Mouse (Mus musculus) liver, embryonic 12.5 days (tissue): ENCODE results near the gene Plbd2. TPM values are rescaled to one million over a fixed set of nuclear protein-coding genes. Genes with fewer than 3 reads are reported as not detected.

Source experiments
- ATAC-seq: fragments of 200-750 bp; cut with Nextera tagmentation; 2 replicates; pipeline ENCODE4 v1.8.0; 2017; ENCODE audit warnings: moderate number of reproducible peaks, mild to moderate bottlenecking, moderate library complexity
- H3K27ac ChIP-seq: fragments of 300-500 bp; sonication (generic); 2 replicates; pipeline ENCODE4 v1.5.1; 2016; ENCODE audit warnings: mild to moderate bottlenecking
- H3K27me3 ChIP-seq: fragments of 300-500 bp; sonication (generic); replicated peaks from 2 replicates; pipeline ENCODE4 v1.6.1; 2016; ENCODE audit warnings: mild to moderate bottlenecking, moderate library complexity
- H3K36me3 ChIP-seq: fragments of 300-500 bp; sonication (generic); 2 replicates; pipeline ENCODE4 v1.6.1; 2016; ENCODE audit warnings: mild to moderate bottlenecking, moderate library complexity
- H3K4me1 ChIP-seq: fragments of 300-500 bp; sonication (generic); 2 replicates; pipeline ENCODE4 v1.6.1; 2016
- H3K4me2 ChIP-seq: fragments of 300-500 bp; sonication (generic); 2 replicates; pipeline ENCODE4 v1.6.1; 2016; ENCODE audit warnings: mild to moderate bottlenecking, moderate library complexity
- H3K4me3 ChIP-seq: fragments of 300-500 bp; sonication (generic); 2 replicates; pipeline ENCODE4 v1.5.1; 2016; ENCODE audit warnings: mild to moderate bottlenecking, moderate library complexity
- H3K9ac ChIP-seq: fragments of 300-500 bp; sonication (generic); 2 replicates; pipeline ENCODE4 v1.6.1; 2016; ENCODE audit warnings: mild to moderate bottlenecking, moderate library complexity
- H3K9me3 ChIP-seq: fragments of 300-500 bp; sonication (generic); replicated peaks from 2 replicates; pipeline ENCODE4 v1.6.1; 2016; ENCODE audit warnings: mild to moderate bottlenecking, moderate library complexity
- WGBS: fragments of 180-500 bp; shearing (Covaris S2); methylation state at CpG from one replicate; pipeline ENCODE4 v1.1.7; 2016; ENCODE audit not compliant: insufficient replicate concordance; 5-methylcytosine and 5-hydroxymethylcytosine counted together
- polyA plus RNA-seq: library from polyadenylated mRNA; unstranded; fragments of >200 nt; fragmentation: Nextera tagmentation; extraction: Ambion mirVana; gene quantifications from 2 replicates; pipeline ENCODE4 v1.2.1, GENCODE M21; 2016

Gene Plbd2
- polyA plus RNA-seq, 1 experiment from 2014 or later: 27.4 TPM

DNA sequence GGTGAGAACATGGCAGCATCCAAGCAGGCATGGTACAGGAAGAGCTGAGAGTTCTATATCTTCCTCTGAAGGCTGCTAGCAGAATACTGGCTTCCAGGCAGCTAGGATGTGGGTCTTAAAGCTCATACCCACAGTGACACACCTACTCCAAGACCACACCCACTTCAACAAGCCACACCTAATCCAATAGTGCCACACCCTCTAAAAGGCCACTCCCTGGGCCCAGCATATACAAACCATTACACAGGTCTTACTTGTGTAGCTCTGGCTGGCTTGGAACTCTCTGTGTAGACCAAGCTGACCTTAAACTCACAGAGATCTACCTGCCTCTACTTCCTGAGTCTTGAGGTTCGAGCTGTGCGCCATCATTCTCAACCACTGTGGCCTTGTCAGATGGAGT is 21.3 kb upstream of the Plbd2 start:
- H3K4me2 ChIP-seq: no peak overlapping the region
- H3K36me3 ChIP-seq: peaks cover 35% of the 10 kb centered on the region
- no peak overlapping the region for H3K9ac ChIP-seq
- WGBS: 90% methylated on average over 2 of the region's 2 CpGs
- peaks cover 34% of the 10 kb centered on the region for H3K4me1 ChIP-seq
- 0 out of 2 replicates have a peak overlapping the region, but pooled peaks have one; percentile 1 for H3K27ac ChIP-seq
- H3K27me3 ChIP-seq: no peaks in the 10 kb centered on the region
- peak; percentile 77 for ATAC-seq
- no peak overlapping the region for H3K4me3 ChIP-seq
- H3K9me3 ChIP-seq: no peaks in the 10 kb centered on the region

DNA sequence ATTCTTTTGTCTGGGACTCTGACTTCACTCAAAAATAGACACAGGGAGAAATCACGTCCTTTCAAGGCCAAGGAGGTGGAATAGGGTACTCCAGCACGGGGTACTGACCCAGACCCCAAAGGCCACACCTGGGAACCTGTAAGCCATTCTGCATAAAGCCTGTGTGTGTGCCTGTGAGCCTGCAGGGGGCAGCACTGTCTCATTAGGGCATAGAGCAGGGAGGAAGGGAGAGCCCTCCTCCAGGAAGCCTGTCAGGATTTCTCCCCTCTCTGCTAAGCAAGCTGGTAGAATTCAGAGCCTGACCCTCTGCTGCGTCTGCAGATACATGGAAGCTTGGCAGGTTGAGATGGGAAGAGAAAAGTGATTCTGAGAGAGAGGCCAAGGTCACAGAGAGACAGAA is 19.2 kb upstream of the Plbd2 start:
- ATAC-seq: no peak
- Histone ChIP-seq H3K4me3 (no peak overlapping the region), H3K27ac (no peak overlapping the region), H3K36me3 (peaks cover 32% of the 10 kb centered on the region), H3K4me1 (peaks cover 34% of the 10 kb centered on the region), H3K9me3 (no peaks in the 10 kb centered on the region), H3K27me3 (no peaks in the 10 kb centered on the region), H3K4me2 (no peak overlapping the region), H3K9ac (no peak overlapping the region)
- 64% methylated on average over 3 of the region's 3 CpGs for WGBS

DNA sequence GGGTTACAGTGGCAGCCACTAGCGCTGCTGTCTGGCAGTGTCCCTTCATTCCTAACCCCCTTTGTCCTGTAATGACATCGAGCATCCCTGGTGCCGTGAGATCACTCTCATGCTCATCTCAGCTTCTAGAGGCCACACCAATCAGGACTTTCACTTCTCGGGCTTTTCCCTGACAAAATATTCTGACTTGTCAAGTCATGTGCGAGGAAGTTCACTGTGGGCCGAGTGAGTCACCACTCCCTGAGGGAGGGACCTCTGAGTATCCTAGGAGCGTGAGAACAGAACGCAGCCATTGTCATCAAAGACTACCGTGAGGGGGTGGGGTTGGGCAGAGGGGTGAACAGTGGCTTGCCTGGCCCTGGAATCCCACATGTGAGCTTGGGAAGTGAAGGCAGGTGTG is 14.1 kb upstream of the Plbd2 start:
- 61% methylated on average over 9 of the region's 9 CpGs for WGBS
- H3K4me3 ChIP-seq: no peak overlapping the region
- no peak overlapping the region for H3K27ac ChIP-seq
- H3K27me3 ChIP-seq: no peaks in the 10 kb centered on the region
- H3K4me2 ChIP-seq: no peak overlapping the region
- H3K9me3 ChIP-seq: no peaks in the 10 kb centered on the region
- peaks cover 15% of the 10 kb centered on the region for H3K36me3 ChIP-seq
- H3K9ac ChIP-seq: no peak overlapping the region
- H3K4me1 ChIP-seq: peaks cover 43% of the 10 kb centered on the region
- ATAC-seq: no peak

DNA sequence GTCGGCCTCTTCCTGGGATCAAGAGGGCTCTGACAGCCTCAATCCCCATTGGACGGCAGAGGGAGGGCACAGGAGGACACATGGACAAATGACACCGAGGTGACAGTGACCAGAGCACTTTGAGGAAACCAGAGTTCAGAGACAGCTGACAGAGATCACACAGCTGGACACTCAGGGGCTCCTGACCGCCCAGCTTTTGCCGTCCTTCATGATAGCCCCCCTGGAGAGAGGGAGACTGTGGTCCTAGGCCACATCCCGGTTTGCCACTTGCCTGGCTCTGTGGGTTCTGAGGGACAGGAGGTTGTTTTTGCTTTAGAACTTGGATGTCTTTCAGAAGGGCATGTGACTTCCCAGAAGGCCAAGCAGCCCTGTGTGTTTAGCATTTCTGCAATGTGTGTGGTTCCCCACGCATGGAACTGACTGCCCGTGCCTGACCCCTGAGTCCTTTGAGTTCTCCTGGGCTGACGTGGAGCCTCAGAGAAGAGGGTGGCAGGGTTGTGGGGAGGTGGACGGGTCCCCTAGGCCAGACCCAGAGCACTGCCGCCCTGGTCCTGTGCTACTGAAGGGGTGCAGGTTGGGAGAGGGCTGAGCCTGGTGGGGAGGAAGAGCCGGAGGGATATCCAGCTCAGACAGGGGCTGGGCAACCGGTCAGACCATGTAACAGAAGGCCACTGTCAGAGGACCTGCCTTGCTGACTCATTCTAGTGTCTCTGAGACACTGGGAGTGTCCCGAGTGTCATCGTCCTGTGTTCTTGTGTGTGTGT is 13.0 kb upstream of the Plbd2 start:
- ATAC-seq: peak; percentile 21; the same call in 1 of the 2 replicates

DNA sequence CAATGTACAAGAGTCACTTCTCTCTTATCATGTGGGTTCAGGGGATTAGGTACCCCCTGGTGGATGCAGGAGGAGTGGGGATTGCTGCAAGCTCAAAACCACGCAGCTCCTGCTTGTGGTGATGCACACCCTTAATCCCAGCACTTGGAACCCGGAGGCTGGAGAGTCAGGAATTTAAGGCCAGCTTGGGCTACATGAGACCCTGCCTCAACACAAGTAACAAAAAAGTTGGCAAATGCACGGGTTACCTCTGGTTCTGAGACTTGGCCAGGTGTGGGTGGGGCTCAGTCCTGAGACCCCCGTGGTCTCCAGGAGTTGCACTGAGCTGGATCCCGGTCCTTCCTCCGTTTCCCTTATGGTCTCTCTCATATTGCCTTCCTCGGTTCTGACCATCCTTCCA is 12.0 kb upstream of the Plbd2 start:
- no peak for ATAC-seq
- no peaks in the 10 kb centered on the region for H3K9me3 ChIP-seq
- H3K4me3 ChIP-seq: no peak overlapping the region
- no peak overlapping the region for H3K4me2 ChIP-seq
- H3K27ac ChIP-seq: no peak overlapping the region
- no peaks in the 10 kb centered on the region; the same call in 1 of the 2 replicates for H3K27me3 ChIP-seq
- peaks cover 6% of the 10 kb centered on the region for H3K36me3 ChIP-seq
- peaks cover 61% of the 10 kb centered on the region for H3K4me1 ChIP-seq
- 78% methylated on average over 7 of the region's 7 CpGs for WGBS
- no peak overlapping the region for H3K9ac ChIP-seq

More for the DNA sequence above, 13.0 kb upstream of the Plbd2 start:
- H3K9ac ChIP-seq: no peak overlapping the region; the same call in 1 of the 2 replicates
- no peaks in the 10 kb centered on the region for H3K9me3 ChIP-seq
- H3K27me3 ChIP-seq: no peaks in the 10 kb centered on the region; the same call in 1 of the 2 replicates
- H3K27ac ChIP-seq: peak overlapping the region; percentile 54; the same call in 1 of the 2 replicates
- WGBS: 51% methylated on average over 15 of the region's 15 CpGs
- no peak overlapping the region for H3K4me3 ChIP-seq
- H3K4me1 ChIP-seq: peaks cover 51% of the 10 kb centered on the region
- peaks cover 7% of the 10 kb centered on the region for H3K36me3 ChIP-seq
- no peak overlapping the region for H3K4me2 ChIP-seq

DNA sequence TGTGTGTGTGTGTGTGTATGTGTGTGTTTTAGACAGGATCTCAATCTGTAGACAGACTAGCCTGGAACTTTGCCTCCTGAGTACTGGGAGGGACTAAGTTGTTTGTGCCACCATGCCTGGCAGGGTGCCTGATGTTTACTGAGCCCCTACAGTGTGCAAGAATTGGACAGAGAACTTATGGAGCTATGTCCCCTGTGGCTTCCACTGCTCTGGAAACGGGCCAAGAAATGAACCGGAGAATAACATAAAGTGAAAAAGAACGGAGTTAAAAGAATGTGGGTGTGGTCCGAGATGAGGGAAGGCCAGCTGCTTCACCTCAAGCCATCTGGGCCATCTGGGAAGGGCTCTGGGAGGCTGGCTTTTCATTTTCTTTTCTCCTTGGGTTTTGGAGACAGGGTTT is 11.3 kb upstream of the Plbd2 start:
- Histone ChIP-seq H3K4me1 (peaks cover 63% of the 10 kb centered on the region), H3K27ac (no peak overlapping the region)
- no peak for ATAC-seq

DNA sequence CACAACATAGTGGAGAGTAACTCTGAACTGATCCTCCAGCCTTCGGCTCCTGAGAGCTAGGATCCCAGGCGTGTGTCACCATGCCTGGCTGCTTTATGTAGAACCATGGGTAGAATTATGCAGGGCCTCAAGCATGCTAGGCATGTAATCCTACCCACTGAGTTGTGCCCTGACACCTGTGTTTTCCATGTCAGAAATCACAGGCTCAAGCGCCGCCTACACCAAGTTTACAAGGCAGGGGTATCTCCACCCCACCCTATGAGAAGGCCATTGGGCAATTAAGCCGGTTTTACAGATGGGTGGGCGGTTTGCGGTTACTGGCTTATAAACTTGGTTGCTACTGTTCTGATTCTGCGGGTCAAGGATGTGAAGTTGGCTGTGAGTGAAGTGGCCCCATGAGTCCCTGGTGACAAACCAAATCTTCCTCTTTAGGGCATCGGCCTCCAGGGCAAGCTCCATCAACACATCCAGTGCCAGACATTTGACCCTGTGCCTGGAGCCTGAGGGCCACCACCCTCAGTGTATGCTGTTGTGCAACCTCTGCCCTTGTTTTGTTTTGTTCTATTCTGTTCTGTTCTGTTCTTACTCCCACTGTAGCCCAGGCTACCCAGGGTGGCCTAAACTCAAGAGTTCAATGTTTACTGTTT is 10.7 kb upstream of the Plbd2 start:
- WGBS: 83% methylated on average over 9 of the region's 9 CpGs
- Histone ChIP-seq H3K9ac (no peak overlapping the region), H3K27me3 (no peaks in the 10 kb centered on the region; the same call in 1 of the 2 replicates), H3K4me2 (no peak overlapping the region), H3K4me1 (peaks cover 63% of the 10 kb centered on the region), H3K4me3 (no peak overlapping the region), H3K27ac (no peak overlapping the region), H3K36me3 (no peaks in the 10 kb centered on the region), H3K9me3 (no peaks in the 10 kb centered on the region)
- ATAC-seq: no peak

More for the DNA sequence above, 11.3 kb upstream of the Plbd2 start:
- H3K4me3 ChIP-seq: no peak overlapping the region
- H3K9ac ChIP-seq: no peak overlapping the region
- no peaks in the 10 kb centered on the region; the same call in 1 of the 2 replicates for H3K27me3 ChIP-seq
- H3K36me3 ChIP-seq: no peaks in the 10 kb centered on the region
- no peaks in the 10 kb centered on the region for H3K9me3 ChIP-seq
- no peak overlapping the region for H3K4me2 ChIP-seq
- WGBS: 62% methylated on average over 4 of the region's 4 CpGs

DNA sequence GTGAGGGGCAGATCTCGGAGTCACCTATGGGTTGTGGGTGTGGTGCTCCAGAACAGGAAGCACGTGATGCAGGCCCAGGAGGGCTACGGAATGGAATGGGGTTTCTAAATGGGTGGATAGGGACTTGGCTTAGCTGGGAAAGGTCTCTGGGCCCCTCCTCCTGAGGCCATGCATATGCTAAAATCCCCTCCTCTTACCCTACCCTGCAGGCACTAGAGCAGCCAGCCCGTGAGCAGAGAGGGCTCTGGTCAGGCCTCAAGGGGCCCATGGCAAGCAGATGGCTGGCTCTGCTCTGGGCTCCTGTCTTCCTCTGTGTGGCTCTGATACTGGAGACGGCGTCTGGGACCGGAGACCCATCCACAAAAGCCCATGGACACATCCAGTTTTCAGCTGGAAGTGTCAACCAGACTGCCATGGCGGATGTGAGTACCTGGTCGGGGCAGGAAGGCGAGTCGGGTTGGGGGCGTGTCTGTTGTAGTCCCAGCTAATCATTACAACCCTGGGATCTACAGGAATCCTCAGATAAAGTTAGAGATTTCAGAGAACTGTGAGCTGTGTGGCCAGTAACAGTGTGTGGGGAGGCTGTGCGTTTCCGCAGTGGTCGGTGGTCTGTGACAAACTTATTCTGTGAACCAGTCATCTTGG is 9.6 kb upstream of the Plbd2 start:
- 58% methylated on average over 15 of the region's 15 CpGs for WGBS
- no peak overlapping the region for H3K9ac ChIP-seq
- no peak for ATAC-seq

DNA sequence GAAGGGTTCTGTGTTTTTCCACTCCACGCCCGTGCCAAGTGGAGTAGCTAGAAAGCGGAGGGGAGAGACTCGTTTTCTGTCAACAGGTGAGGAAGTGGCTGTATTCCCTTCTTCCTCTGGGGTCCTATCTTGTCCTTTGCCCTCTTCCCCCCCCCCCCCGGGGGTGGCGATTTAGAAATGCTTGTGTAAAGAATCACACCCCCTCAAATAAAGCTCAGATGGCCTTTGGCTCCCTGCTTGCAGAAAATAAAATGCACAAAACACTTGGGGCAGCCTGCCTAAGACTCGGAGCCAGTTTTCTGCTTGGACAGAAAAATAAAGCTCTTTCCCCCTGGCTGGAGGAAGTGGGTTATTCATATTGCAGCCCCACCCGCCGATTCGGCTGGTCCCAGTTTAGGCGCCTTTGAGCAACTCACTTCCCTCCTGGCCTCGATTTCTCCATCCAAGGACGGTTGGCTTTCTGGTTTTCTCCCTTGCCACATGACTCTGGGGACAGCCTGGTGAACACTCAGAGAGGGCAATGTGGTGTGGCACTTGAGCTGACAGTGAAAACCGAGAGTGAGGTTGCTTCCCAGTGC is 8.3 kb upstream of the Plbd2 start:
- Histone ChIP-seq H3K4me2 (peak overlapping the region; percentile 84), H3K27me3 (no peaks in the 10 kb centered on the region; the same call in 1 of the 2 replicates), H3K4me3 (peak overlapping the region; percentile 62), H3K36me3 (no peaks in the 10 kb centered on the region), H3K9ac (peak overlapping the region; percentile 61), H3K4me1 (peaks cover 57% of the 10 kb centered on the region), H3K27ac (peak overlapping the region; percentile 7; the same call in 1 of the 2 replicates), H3K9me3 (no peaks in the 10 kb centered on the region)
- ATAC-seq: no peak
- WGBS: 8% methylated on average over 14 of the region's 14 CpGs

More for the DNA sequence above, 9.6 kb upstream of the Plbd2 start:
- Histone ChIP-seq H3K9me3 (no peaks in the 10 kb centered on the region), H3K27me3 (no peaks in the 10 kb centered on the region; the same call in 1 of the 2 replicates), H3K4me2 (peak overlapping the region; percentile 18; the same call in 1 of the 2 replicates), H3K27ac (no peak overlapping the region), H3K36me3 (no peaks in the 10 kb centered on the region), H3K4me1 (peaks cover 63% of the 10 kb centered on the region), H3K4me3 (no peak overlapping the region)

DNA sequence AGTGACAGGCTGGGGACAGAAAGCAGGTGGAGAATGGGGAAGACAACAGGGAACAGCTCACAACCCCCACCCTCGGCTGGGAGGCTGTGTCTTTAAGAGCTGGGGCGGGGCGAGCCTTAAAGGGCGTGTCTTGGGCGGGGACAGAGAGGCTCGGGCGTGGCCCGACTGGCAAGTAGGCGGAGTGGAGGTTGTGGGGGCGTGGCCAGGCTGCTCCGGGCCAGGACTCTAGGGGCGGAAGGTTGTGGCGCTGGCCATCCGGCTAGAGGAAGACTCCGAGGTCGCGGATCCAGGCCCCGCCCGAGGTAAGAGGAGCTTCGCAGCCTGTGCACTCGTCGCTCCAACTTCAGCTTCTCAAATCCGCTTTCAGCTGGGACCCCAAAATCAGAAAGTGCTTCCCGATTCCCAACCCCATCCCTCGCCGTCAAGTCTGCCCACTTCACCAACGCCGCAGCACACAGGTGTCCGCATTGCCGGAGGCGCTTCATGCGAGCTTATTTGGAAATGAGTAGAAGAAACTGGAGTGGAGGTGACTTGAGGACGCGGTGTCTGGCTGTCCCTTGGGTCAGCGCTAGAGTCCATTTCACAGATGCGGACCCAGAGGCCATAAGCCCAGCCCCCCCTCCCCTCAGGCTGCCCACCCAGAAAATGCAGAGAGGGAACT is 7.7 kb upstream of the Plbd2 start, which contains the start of gene Slc8b1:
Gene Slc8b1 (plus strand): TSS at position 187 of the 661 bp plus-strand sequence.
- H3K9ac ChIP-seq: peak within 1 kb of the TSS; percentile 61
- no peaks in the 10 kb centered on the region for H3K9me3 ChIP-seq
- peak within 1 kb of the TSS; percentile 62 for H3K4me3 ChIP-seq
- peak within 1 kb of the TSS; percentile 7; the same call in 1 of the 2 replicates for H3K27ac ChIP-seq
- ATAC-seq: peak; percentile 89
- peak within 1 kb of the TSS; percentile 84 for H3K4me2 ChIP-seq
- under 1% methylated on average over 36 of the region's 36 CpGs for WGBS
- H3K4me1 ChIP-seq: peaks cover 51% of the 10 kb centered on the region
- no peaks in the 10 kb centered on the region; the same call in 1 of the 2 replicates for H3K27me3 ChIP-seq
- no peaks in the 10 kb centered on the region for H3K36me3 ChIP-seq

DNA sequence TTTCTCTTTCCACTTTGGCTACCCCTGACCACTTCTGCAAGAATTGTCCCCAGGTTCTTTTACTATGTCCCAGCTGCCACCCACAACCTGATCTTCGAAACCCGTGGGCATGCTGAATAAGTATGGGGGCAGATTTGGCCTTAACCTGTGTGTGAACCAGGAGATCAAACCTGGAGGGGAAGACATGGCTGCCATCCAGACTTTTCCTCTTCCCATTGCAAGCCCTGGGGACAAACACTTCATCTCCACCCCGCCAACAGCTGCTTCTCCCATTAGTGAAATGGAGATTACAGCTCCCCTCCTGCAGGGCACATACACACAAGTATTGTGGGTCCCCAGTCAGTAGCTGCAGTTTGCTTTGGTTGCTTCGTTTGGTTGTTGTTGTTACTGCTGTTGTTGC is 3.9 kb upstream of the Plbd2 start:
- no peak overlapping the region for H3K9ac ChIP-seq
- H3K27ac ChIP-seq: no peak overlapping the region
- H3K4me3 ChIP-seq: no peak overlapping the region
- H3K4me1 ChIP-seq: peaks cover 42% of the 10 kb centered on the region
- no peaks in the 10 kb centered on the region; the same call in 1 of the 2 replicates for H3K27me3 ChIP-seq
- no peak overlapping the region for H3K4me2 ChIP-seq
- no peak for ATAC-seq
- H3K36me3 ChIP-seq: no peaks in the 10 kb centered on the region
- WGBS: 51% methylated on average over 4 of the region's 4 CpGs
- no peaks in the 10 kb centered on the region for H3K9me3 ChIP-seq
